Mouse (Mus musculus) liver, embryonic 11.5 days (tissue): Measurements from ENCODE around the gene Dhx32. TPM values are rescaled to one million over a fixed set of nuclear protein-coding genes. Genes with fewer than 3 reads are reported as not detected.

Source experiments
- ATAC-seq: fragments of 200-750 bp; cut with Nextera tagmentation; replicated peaks from 2 replicates; pipeline ENCODE4 v1.8.0; 2017; ENCODE audit warnings: moderate number of reproducible peaks, mild to moderate bottlenecking, moderate TSS enrichment, moderate library complexity; ENCODE audit not compliant: low FRiP score
- DNase-seq: peaks from one replicate; pipeline ENCODE4 v3.0.0-alpha.2; 2017; ENCODE audit warnings: low spot score
- H3K27ac ChIP-seq: fragments of 300-500 bp; sonication (generic); 2 replicates; pipeline ENCODE4 v1.5.1; 2014; ENCODE audit warnings: mild to moderate bottlenecking, low read depth, low read length, control low read depth
- H3K27me3 ChIP-seq: fragments of 300-500 bp; sonication (generic); replicated peaks from 2 replicates; pipeline ENCODE4 v1.6.1; 2014; ENCODE audit warnings: low read length, mixed read lengths; ENCODE audit not compliant: control insufficient read depth, insufficient read depth
- H3K36me3 ChIP-seq: fragments of 300-500 bp; sonication (generic); 2 replicates; pipeline ENCODE4 v1.6.1; 2014; ENCODE audit warnings: mild to moderate bottlenecking, low read length, moderate library complexity, mixed read lengths; ENCODE audit not compliant: control insufficient read depth, insufficient read depth
- H3K4me1 ChIP-seq: fragments of 300-500 bp; sonication (generic); replicated peaks from 2 replicates; pipeline ENCODE4 v1.6.1; 2014; ENCODE audit warnings: low read length, mixed read lengths; ENCODE audit not compliant: control insufficient read depth, insufficient read depth
- H3K4me2 ChIP-seq: fragments of 300-500 bp; sonication (generic); 2 replicates; pipeline ENCODE4 v1.6.1; 2014; ENCODE audit warnings: mild to moderate bottlenecking, control low read depth, moderate library complexity
- H3K4me3 ChIP-seq: fragments of 300-500 bp; sonication (generic); 2 replicates; pipeline ENCODE4 v1.5.1; 2014; ENCODE audit warnings: low read depth, low read length, control low read depth
- H3K9ac ChIP-seq: fragments of 300-500 bp; sonication (generic); 2 replicates; pipeline ENCODE4 v1.6.1; 2014; ENCODE audit warnings: low read depth, low read length, control low read depth
- H3K9me3 ChIP-seq: fragments of 300-500 bp; sonication (generic); 2 replicates; pipeline ENCODE4 v1.6.1; 2016; ENCODE audit warnings: low read length, inconsistent platforms, mixed read lengths; ENCODE audit not compliant: control insufficient read depth
- WGBS: fragments of 180-500 bp; shearing (Covaris S2); extraction: QIAGEN DNeasy Blood & Tissue Kit; methylation state at CpG from one replicate; pipeline ENCODE4 v1.1.7; 2014; 5-methylcytosine and 5-hydroxymethylcytosine counted together
- polyA plus RNA-seq: library from polyadenylated mRNA; unstranded; fragments of >200 nt; fragmentation: Nextera tagmentation; extraction: Ambion mirVana; gene quantifications from 2 replicates; pipeline ENCODE4 v1.2.1, GENCODE M21; 2014

Dhx32 gene
- polyA plus RNA-seq, 1 experiment from 2014 or later: 22.6 TPM

GRCm38 (mm10) chr7:133676002-133676401 lies 106.5 kb downstream of the Dhx32 start:
- DNase-seq: no peak
- WGBS: 67% methylated on average over 9 of the region's 9 CpGs

More at GRCm38 (mm10) chr7:133676002-133676401, 106.5 kb downstream of the Dhx32 start:
- peaks cover 13% of the 10 kb centered on the region; the same call in 1 of the 2 replicates for H3K36me3 ChIP-seq
- no peak overlapping the region for H3K9ac ChIP-seq
- no peaks in the 10 kb centered on the region for H3K9me3 ChIP-seq
- H3K27ac ChIP-seq: no peak overlapping the region
- no peak overlapping the region for H3K4me3 ChIP-seq
- 0 out of 2 replicates have a peak, but pooled peaks have one; percentile 23 for ATAC-seq
- H3K4me1 ChIP-seq: no peaks in the 10 kb centered on the region
- no peaks in the 10 kb centered on the region for H3K27me3 ChIP-seq
- no peak overlapping the region for H3K4me2 ChIP-seq

Other genes with a start within 250 kb of the Dhx32 start
- not detected in 2 replicates for gene Tex36, start 180.6 kb downstream of the Dhx32 start, polyA plus RNA-seq
- gene Edrf1, start 145.2 kb downstream of the Dhx32 start, polyA plus RNA-seq: 23.0 and 24.4 TPM in 2 replicates
- 0.13 TPM in 1 of 2 replicates, not detected in the other for gene Mmp21, start 102.7 kb downstream of the Dhx32 start, polyA plus RNA-seq
- gene Bccip, start 73.4 kb downstream of the Dhx32 start, polyA plus RNA-seq: 200 and 201 TPM in 2 replicates
- 129 and 150 TPM in 2 replicates for gene Uros, start 72.7 kb downstream of the Dhx32 start, polyA plus RNA-seq
- 0.25 TPM in 1 of 2 replicates, not detected in the other for gene Fank1, start 5.9 kb downstream of the Dhx32 start, polyA plus RNA-seq